Mouse (Mus musculus): ENCODE data around the gene Plekhh2.

Plekhh2 gene

GRCm38 (mm10) chr17:84603709-84604420 is 92.2 kb downstream of the Plekhh2 start:
- in situ Hi-C loops (cut with MboI, MseI), result no loop called here

GRCm38 (mm10) chr17:84606976-84607375 is 95.3 kb downstream of the Plekhh2 start:
- in situ Hi-C loops (cut with MboI, MseI), result no loop called here

- in situ Hi-C loops (cut with MboI, MseI), result no loop called here
These were observed 95.9 kb downstream of the Plekhh2 start for GRCm38 (mm10) chr17:84607617-84608016.

- in situ Hi-C loops (cut with MboI, MseI), result no loop called here
These were observed 96.9 kb downstream of the Plekhh2 start for GRCm38 (mm10) chr17:84608606-84609005.

GRCm38 (mm10) chr17:84611500-84611899 is 99.8 kb downstream of the Plekhh2 start:
- in situ Hi-C loops (cut with MboI, MseI), result no loop called here

- in situ Hi-C loops (cut with MboI, MseI), result no loop called here
These were observed 100.3 kb downstream of the Plekhh2 start for GRCm38 (mm10) chr17:84611971-84612370.

GRCm38 (mm10) chr17:84615811-84616210 is 104.1 kb downstream of the Plekhh2 start:
- in situ Hi-C loops (cut with MboI, MseI), result no loop called here

- in situ Hi-C loops (cut with MboI, MseI), result no loop called here
These were observed 104.9 kb downstream of the Plekhh2 start for GRCm38 (mm10) chr17:84616526-84617074.

- in situ Hi-C loops (cut with MboI, MseI), result no loop called here
These were observed 106.3 kb downstream of the Plekhh2 start for GRCm38 (mm10) chr17:84617953-84618352.

GRCm38 (mm10) chr17:84619112-84619511 is 107.4 kb downstream of the Plekhh2 start:
- in situ Hi-C loops (cut with MboI, MseI), result no loop called here

GRCm38 (mm10) chr17:84620076-84620475 is 108.4 kb downstream of the Plekhh2 start:
- in situ Hi-C loops (cut with MboI, MseI), result no loop called here

- in situ Hi-C loops (cut with MboI, MseI), result no loop called here
These were observed 108.9 kb downstream of the Plekhh2 start for GRCm38 (mm10) chr17:84620610-84621009.

GRCm38 (mm10) chr17:84621209-84621608 is 109.5 kb downstream of the Plekhh2 start:
- in situ Hi-C loops (cut with MboI, MseI), result no loop called here

GRCm38 (mm10) chr17:84622028-84622427 is 110.3 kb downstream of the Plekhh2 start:
- in situ Hi-C loops (cut with MboI, MseI), result no loop called here

- in situ Hi-C loops (cut with MboI, MseI), result no loop called here
These were observed 111.2 kb downstream of the Plekhh2 start for GRCm38 (mm10) chr17:84622873-84623272.

- in situ Hi-C loops (cut with MboI, MseI), result no loop called here
These were observed 114.7 kb downstream of the Plekhh2 start, which contains the start of gene Dync2li1 for GRCm38 (mm10) chr17:84626276-84626856. Dync2li1 (plus strand) TSS chr17:84626496.

GRCm38 (mm10) chr17:84626857-84627305 is 115.2 kb downstream of the Plekhh2 start:
- in situ Hi-C loops (cut with MboI, MseI), result no loop called here

GRCm38 (mm10) chr17:84627721-84628120 is 116.0 kb downstream of the Plekhh2 start:
- in situ Hi-C loops (cut with MboI, MseI), result no loop called here

GRCm38 (mm10) chr17:84628611-84629010 is 116.9 kb downstream of the Plekhh2 start:
- in situ Hi-C loops (cut with MboI, MseI), result no loop called here

GRCm38 (mm10) chr17:84631836-84632235 is 120.1 kb downstream of the Plekhh2 start:
- in situ Hi-C loops (cut with MboI, MseI), result no loop called here

GRCm38 (mm10) chr17:84633443-84633842 is 121.7 kb downstream of the Plekhh2 start:
- in situ Hi-C loops (cut with MboI, MseI), result no loop called here

GRCm38 (mm10) chr17:84636328-84636727 is 124.6 kb downstream of the Plekhh2 start:
- in situ Hi-C loops (cut with MboI, MseI), result no loop called here

- in situ Hi-C loops (cut with MboI, MseI), result no loop called here
These were observed 126.3 kb downstream of the Plekhh2 start for GRCm38 (mm10) chr17:84637971-84638370.

Data from T-helper 1 cell (primary cell).